Mouse (Mus musculus) liver, embryonic 18 days (tissue): ENCODE results near the gene Tnip3. TPM values are rescaled to one million over a fixed set of nuclear protein-coding genes. Genes with fewer than 3 reads are reported as not detected.

Experiments
- polyA plus RNA-seq: library from polyadenylated mRNA; depleted of rRNA; stranded (reverse); fragments of >200 nt; gene quantifications from 2 replicates; pipeline ENCODE4 v1.2.3, GENCODE M21; 2012; rRNA removed

The Tnip3 gene
- not detected in 2 replicates for polyA plus RNA-seq

GRCm38 (mm10) chr6:65525192-65525591, at the start of gene Tnip3:
Tnip3 (plus strand) TSS chr6:65525313.

DNA sequence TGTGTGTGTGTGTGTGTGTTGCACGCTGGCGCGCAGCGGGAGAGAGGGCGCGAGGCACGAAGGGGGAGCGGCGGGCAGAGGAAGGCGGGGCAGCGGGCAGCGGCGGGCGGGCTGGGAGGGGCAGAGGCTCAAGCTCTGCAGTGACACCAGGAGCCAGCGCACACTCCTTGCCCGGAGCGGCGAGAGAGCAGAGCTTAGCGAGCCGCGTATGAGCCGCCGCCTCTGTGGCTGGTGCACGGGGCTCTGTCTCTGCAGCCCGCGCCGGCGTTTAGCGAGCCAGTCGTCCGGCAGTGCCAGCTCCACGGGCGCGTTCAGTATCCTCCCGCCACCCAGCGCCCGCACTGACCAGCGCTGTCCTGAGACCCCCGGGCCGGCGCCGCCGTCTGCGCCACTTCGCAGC, 146.3 kb downstream of the Tnip3 start, which contains the start of gene Ndnf:
Gene Ndnf (plus strand): TSS at position 140 of the 400 bp plus-strand sequence.

Other genes with a start within 250 kb of the Tnip3 start
- gene C130060K24Rik, start 144.2 kb upstream of the Tnip3 start, polyA plus RNA-seq: not detected in 2 replicates
- under 0.01 and 0.02 TPM in 2 replicates for gene Ndnf, start 146.3 kb downstream of the Tnip3 start, polyA plus RNA-seq